Mouse (Mus musculus): Measurements from ENCODE around the gene Cep95. TPM values are rescaled to one million over a fixed set of nuclear protein-coding genes. Genes with fewer than 3 reads are reported as not detected.
A peak's percentile ranks its signal among the peaks of the same experiment; 100 is the strongest.

The Cep95 gene
- 5.4 TPM in 2 replicates for polyA plus RNA-seq (2015; fragmentation: Nextera tagmentation; extraction: Ambion mirVana)

GRCm38 (mm10) chr11:106788775-106789459 is at the start of gene Cep95, which contains the start of gene Ddx5:
TSS of gene Cep95 (plus strand) at chr11:106789252.
TSS of gene Ddx5 (minus strand) at chr11:106789185.

GRCm38 (mm10) chr11:106750121-106750751 is 38.8 kb upstream of the Cep95 start, which contains the start of gene Pecam1:
TSS of gene Pecam1 (minus strand) at chr11:106750628.

GRCm38 (mm10) chr11:106751039-106752018 is 37.7 kb upstream of the Cep95 start, which contains the start of gene Milr1:
TSS of gene Milr1 (plus strand) at chr11:106751226.

GRCm38 (mm10) chr11:106779388-106780088 is 9.5 kb upstream of the Cep95 start, which contains the start of gene Polg2:
TSS of gene Polg2 (minus strand) at chr11:106779537.

Small RNAs within 50 kb of the gene (microRNA-seq; reads per million reads assigned to microRNA genes)
- gene Gm25994 (not detected), gene Mir3064 (6.8 reads per million, percentile 15 among the genes with 10 or more reads in this experiment)

Other genes starting within 250 kb of the Cep95 start
- 7.4 and 9.2 TPM in 2 replicates for gene Tex2, start 175.8 kb upstream of the Cep95 start, polyA plus RNA-seq (2015; fragmentation: Nextera tagmentation; extraction: Ambion mirVana)
- gene Pecam1, start 38.6 kb upstream of the Cep95 start, polyA plus RNA-seq (2015; fragmentation: Nextera tagmentation; extraction: Ambion mirVana) = 28.9 and 30.1 TPM in 2 replicates
- 2.4 and 4.6 TPM in 2 replicates for gene Milr1, start 38.0 kb upstream of the Cep95 start, polyA plus RNA-seq (2015; fragmentation: Nextera tagmentation; extraction: Ambion mirVana)
- 6.6 and 7.2 TPM in 2 replicates for gene Polg2, start 9.7 kb upstream of the Cep95 start, polyA plus RNA-seq (2015; fragmentation: Nextera tagmentation; extraction: Ambion mirVana)
- gene Ddx5, start 67 bp upstream of the Cep95 start, polyA plus RNA-seq (2015; fragmentation: Nextera tagmentation; extraction: Ambion mirVana) = 177 and 192 TPM in 2 replicates
- gene Smurf2, start 131.5 kb downstream of the Cep95 start, polyA plus RNA-seq (2015; fragmentation: Nextera tagmentation; extraction: Ambion mirVana) = 8.7 and 9.2 TPM in 2 replicates
- gene Kpna2, start 210.3 kb downstream of the Cep95 start, polyA plus RNA-seq (2015; fragmentation: Nextera tagmentation; extraction: Ambion mirVana) = 87.3 and 120 TPM in 2 replicates
- gene 1810010H24Rik, start 236.4 kb downstream of the Cep95 start, polyA plus RNA-seq (2015; fragmentation: Nextera tagmentation; extraction: Ambion mirVana) = 2.2 and 4.0 TPM in 2 replicates

Measured in urinary bladder, postnatal 0 days (tissue).